ENCODE assay signal across 19 mouse cellular contexts in genomic region chr13:60538110-60538509, GRCm38 (mm10).
"Had no signal": no experiment of that assay in that cellular context is flagged by ENCODE, and none has a peak within 500 bp of the region (broad histone marks: within the 10 kb centered on the region; RNA-seq: fewer than 3 reads in every experiment).

No protein-coding gene starts in this region.

- H3K9ac ChIP-seq: limb, embryonic 13.5 days; liver, embryonic 12.5 days; liver, embryonic 15.5 days; neural tube, embryonic 12.5 days; neural tube, embryonic 15.5 days; stomach, embryonic 15.5 days had no signal

- H3K4me3 ChIP-seq: limb, embryonic 13.5 days; liver, embryonic 12.5 days; liver, embryonic 15.5 days; neural tube, embryonic 12.5 days; neural tube, embryonic 15.5 days; stomach, embryonic 15.5 days had no signal

- H3K9me3 ChIP-seq: limb, embryonic 13.5 days; liver, embryonic 12.5 days; liver, embryonic 15.5 days; neural tube, embryonic 12.5 days; neural tube, embryonic 15.5 days; stomach, embryonic 15.5 days had no signal

- H3K36me3 ChIP-seq: limb, embryonic 13.5 days; liver, embryonic 12.5 days; liver, embryonic 15.5 days; neural tube, embryonic 12.5 days; neural tube, embryonic 15.5 days; stomach, embryonic 15.5 days had no signal

- DNase-seq: kidney, adult 9 months; kidney, postnatal 10 days; kidney, postnatal 4 days; left cerebral cortex, postnatal 4 days; liver; lung, adult 18-20 months; lung, postnatal 14 days; lung, postnatal 4 days; midbrain, embryonic 14.5 days; right cerebral cortex, adult 18-20 months; right cerebral cortex, postnatal 25 days; spleen, adult 18-20 months; thymus, postnatal 25 days had no signal

- H3K27me3 ChIP-seq: limb, embryonic 13.5 days; liver, embryonic 12.5 days; liver, embryonic 15.5 days; neural tube, embryonic 12.5 days; neural tube, embryonic 15.5 days; stomach, embryonic 15.5 days had no signal

- H3K27ac ChIP-seq: limb, embryonic 13.5 days; liver, embryonic 12.5 days; liver, embryonic 15.5 days; neural tube, embryonic 12.5 days; neural tube, embryonic 15.5 days; stomach, embryonic 15.5 days had no signal

- ATAC-seq: liver, embryonic 12.5 days had no signal

- H3K4me1 ChIP-seq: limb, embryonic 13.5 days; neural tube, embryonic 12.5 days; neural tube, embryonic 15.5 days; stomach, embryonic 15.5 days had no signal
